Comparison of ENCODE assay signal across 23 mouse cellular contexts in genomic region chr5:107039956-107040355, GRCm38 (mm10).
DNase-seq lines count a peak whose midpoint lies in the region; ATAC-seq and TF ChIP-seq lines count a peak whose summit lies in the region.
"Had no signal": no experiment of that assay in that cellular context is flagged by ENCODE, and none has a peak within 500 bp of the region (broad histone marks: within the 10 kb centered on the region; RNA-seq: fewer than 3 reads in every experiment).

No protein-coding gene starts in this region.

- no peaks in the 10 kb centered on the region for H3K79me2 ChIP-seq in liver, adult 2 months (ENCODE audit: control insufficient read depth, insufficient read depth, low read length)

- no peaks in the 10 kb centered on the region for H3K9me3 ChIP-seq in liver, embryonic 11.5 days (ENCODE audit: control insufficient read depth, low read length)
- H3K9me3 ChIP-seq in stomach, embryonic 14.5 days (ENCODE audit: control insufficient read depth, low read depth, low read length), result peaks cover 4% of the 10 kb centered on the region; the same call in 1 of the 2 replicates
- H3K9me3 ChIP-seq: embryonic facial prominence, embryonic 12.5 days; forebrain, embryonic 12.5 days; heart, embryonic 10.5 days; hindbrain, embryonic 15.5 days; limb, embryonic 15.5 days; midbrain, embryonic 12.5 days had no signal

- H3K36me3 ChIP-seq in liver, adult 2 months (ENCODE audit: control insufficient read depth, insufficient read depth, low read length), result no peaks in the 10 kb centered on the region
- H3K36me3 ChIP-seq in liver, embryonic 11.5 days (ENCODE audit: control insufficient read depth, insufficient read depth, low read length), result no peaks in the 10 kb centered on the region
- no peaks in the 10 kb centered on the region for H3K36me3 ChIP-seq in testis, adult 2 months (ENCODE audit: control insufficient read depth, insufficient read depth, low read length)
- H3K36me3 ChIP-seq in stomach, embryonic 14.5 days (ENCODE audit: control insufficient read depth, insufficient read depth, low read length), result no peaks in the 10 kb centered on the region
- H3K36me3 ChIP-seq: embryonic facial prominence, embryonic 12.5 days; forebrain, embryonic 12.5 days; heart, embryonic 10.5 days; hindbrain, embryonic 15.5 days; limb, embryonic 15.5 days; midbrain, embryonic 12.5 days had no signal

- DNase-seq in liver, adult 2 months (ENCODE audit: extremely low read depth, low read depth, low spot score), result no peak
- no peak for DNase-seq in liver, embryonic 11.5 days (ENCODE audit: low spot score)
- DNase-seq in testis, postnatal 10 days (ENCODE audit: low spot score), result no peak
- DNase-seq in embryo, embryonic 9.5 days (ENCODE audit: extremely low spot score), result no peak
- no peak for DNase-seq in embryo, embryonic 10.5 days (ENCODE audit: low spot score)
- DNase-seq: adrenal gland, adult 2 months; cerebellum, adult 11-12 months; cerebellum, postnatal 10 days; kidney, adult 11 months; kidney, postnatal 10 days; left cerebral cortex, postnatal 4 days; lung, postnatal 10 days; thymus, adult 2 months had no signal

- H3K9ac ChIP-seq in liver, adult 2 months (ENCODE audit: low read depth, low read length), result no peak overlapping the region
- no peak overlapping the region for H3K9ac ChIP-seq in liver, embryonic 11.5 days (ENCODE audit: low read depth, low read length)
- no peak overlapping the region for H3K9ac ChIP-seq in stomach, embryonic 14.5 days (replicated peaks; ENCODE audit: low read depth, low read length)
- H3K9ac ChIP-seq: embryonic facial prominence, embryonic 12.5 days; forebrain, embryonic 12.5 days; hindbrain, embryonic 15.5 days; limb, embryonic 15.5 days; midbrain, embryonic 12.5 days had no signal

- no peak for TF ChIP-seq CTCF in liver, adult 2 months (IDR thresholded peaks at IDR 0.05; ENCODE audit: low read depth, low read length)
- TF ChIP-seq CTCF in testis, adult 2 months (IDR thresholded peaks at IDR 0.05; ENCODE audit: control insufficient read depth, insufficient read depth, insufficient replicate concordance, low read depth, low read length), result no peak

- H3K27ac ChIP-seq in liver, adult 2 months (replicated peaks; ENCODE audit: insufficient read depth, low read depth, low read length), result peak overlapping the region; percentile 38
- no peak overlapping the region for H3K27ac ChIP-seq in liver, embryonic 11.5 days (ENCODE audit: low read depth, low read length)
- H3K27ac ChIP-seq in testis, adult 2 months (ENCODE audit: control insufficient read depth, insufficient read depth, low read depth, low read length), result peak overlapping the region; percentile 56; the same call in 1 of the 2 replicates
- peak overlapping the region; percentile 83 for H3K27ac ChIP-seq in stomach, embryonic 14.5 days (ENCODE audit: low read length)
- H3K27ac ChIP-seq: embryonic facial prominence, embryonic 12.5 days; forebrain, embryonic 12.5 days; heart, embryonic 10.5 days; hindbrain, embryonic 15.5 days; limb, embryonic 15.5 days; midbrain, embryonic 12.5 days had no signal

- 89% methylated on average over 6 of the region's 6 CpGs for WGBS in liver, adult 2 months
- WGBS in liver, embryonic 11.5 days, result 82% methylated on average over 6 of the region's 6 CpGs
- 76% methylated on average over 6 of the region's 6 CpGs for WGBS in stomach, embryonic 14.5 days

- peaks cover 12% of the 10 kb centered on the region for H3K4me1 ChIP-seq in liver, adult 2 months (ENCODE audit: control insufficient read depth, insufficient read depth, low read length)
- 0 out of 2 replicates have a peak, but pooled peaks cover under 1% of the 10 kb centered on the region for H3K4me1 ChIP-seq in liver, embryonic 11.5 days (replicated peaks; ENCODE audit: control insufficient read depth, insufficient read depth, low read length)
- no peaks in the 10 kb centered on the region for H3K4me1 ChIP-seq in testis, adult 2 months (ENCODE audit: control insufficient read depth, insufficient read depth, low read length)
- H3K4me1 ChIP-seq in stomach, embryonic 14.5 days (ENCODE audit: control insufficient read depth, insufficient read depth, low read length), result peaks cover 11% of the 10 kb centered on the region
- H3K4me1 ChIP-seq: forebrain, embryonic 12.5 days; hindbrain, embryonic 15.5 days; midbrain, embryonic 12.5 days had no signal

- no peak overlapping the region for H3K4me2 ChIP-seq in liver, embryonic 11.5 days
- H3K4me2 ChIP-seq in stomach, embryonic 14.5 days (replicated peaks; ENCODE audit: low read depth, low read length), result no peak overlapping the region
- H3K4me2 ChIP-seq: embryonic facial prominence, embryonic 12.5 days; forebrain, embryonic 12.5 days; hindbrain, embryonic 15.5 days; limb, embryonic 15.5 days; midbrain, embryonic 12.5 days had no signal

- H3K27me3 ChIP-seq in liver, adult 2 months (ENCODE audit: control insufficient read depth, insufficient read depth, low read length), result no peaks in the 10 kb centered on the region
- H3K27me3 ChIP-seq in liver, embryonic 11.5 days (replicated peaks; ENCODE audit: control insufficient read depth, insufficient read depth, low read length), result no peaks in the 10 kb centered on the region
- no peaks in the 10 kb centered on the region for H3K27me3 ChIP-seq in testis, adult 2 months (ENCODE audit: control insufficient read depth, insufficient read depth, low read length)
- no peaks in the 10 kb centered on the region for H3K27me3 ChIP-seq in stomach, embryonic 14.5 days (ENCODE audit: control insufficient read depth, insufficient read depth, low read length)
- H3K27me3 ChIP-seq: embryonic facial prominence, embryonic 12.5 days; forebrain, embryonic 12.5 days; hindbrain, embryonic 15.5 days; limb, embryonic 15.5 days; Patski had no signal

- TF ChIP-seq POLR2A in liver, adult 2 months (IDR thresholded peaks at IDR 0.05; ENCODE audit: extremely low read depth, insufficient read depth, low read length), result no peak
- no peak for TF ChIP-seq POLR2A in testis, adult 2 months (IDR thresholded peaks at IDR 0.05; ENCODE audit: control insufficient read depth, low read depth, low read length)

- no peak overlapping the region for H3K4me3 ChIP-seq in liver, adult 2 months (ENCODE audit: insufficient read depth, low read depth, low read length)
- H3K4me3 ChIP-seq in liver, embryonic 11.5 days (ENCODE audit: low read depth, low read length), result no peak overlapping the region
- H3K4me3 ChIP-seq in testis, adult 2 months (ENCODE audit: control insufficient read depth, low read depth, low read length), result no peak overlapping the region
- H3K4me3 ChIP-seq in stomach, embryonic 14.5 days (ENCODE audit: low read depth, low read length), result no peak overlapping the region
- H3K4me3 ChIP-seq: embryonic facial prominence, embryonic 12.5 days; erythroblast, embryonic 14.5 days; forebrain, embryonic 12.5 days; heart, embryonic 10.5 days; hindbrain, embryonic 15.5 days; limb, embryonic 15.5 days; midbrain, embryonic 12.5 days had no signal

- ATAC-seq in liver, embryonic 11.5 days (replicated peaks; ENCODE audit: low FRiP score), result no peak
- peak; percentile 25; the same call in 1 of the 2 replicates for ATAC-seq in stomach, embryonic 14.5 days (ENCODE audit: insufficient number of reproducible peaks, insufficient read depth, low FRiP score, low read depth)
- ATAC-seq: Patski had no signal
